Comparison of ENCODE assay signal across 11 mouse cellular contexts in the genomic region with DNA sequence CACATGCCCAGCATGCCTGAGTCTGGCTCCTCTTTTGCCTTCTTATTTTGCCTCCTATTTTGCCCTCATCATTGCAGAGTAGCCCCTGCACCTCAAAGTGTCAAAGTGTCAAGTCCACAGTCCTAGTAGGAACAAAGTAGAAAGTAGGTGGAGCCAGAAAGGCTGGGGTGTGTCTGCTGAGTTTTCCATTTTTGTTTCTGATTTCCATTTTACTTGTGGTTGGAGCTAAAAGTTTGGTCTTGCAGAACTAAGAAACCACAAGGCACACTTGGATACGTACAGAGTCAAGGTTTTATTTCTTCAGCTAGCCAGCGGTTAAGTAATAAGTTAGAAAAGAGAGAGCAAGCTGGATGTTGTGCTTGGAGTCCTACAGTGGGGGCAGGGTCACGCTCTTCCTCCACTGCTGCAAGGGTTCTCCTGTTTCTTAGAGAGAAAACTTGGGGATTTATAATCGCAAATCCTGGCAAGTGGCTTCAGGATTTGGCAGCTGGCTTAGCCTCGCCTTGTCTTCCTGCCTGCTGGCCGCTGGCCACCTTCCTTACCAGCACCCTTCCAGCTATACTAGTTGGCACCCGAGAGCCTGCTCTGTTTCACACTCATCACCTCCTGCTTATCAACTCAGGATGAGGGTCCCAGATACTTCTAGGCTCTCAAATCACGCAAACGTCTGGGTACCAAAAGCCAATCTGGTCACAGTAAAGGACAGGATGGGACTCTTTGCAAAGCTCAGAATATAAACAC. TPM values are rescaled to one million over a fixed set of nuclear protein-coding genes. Genes with fewer than 3 reads are reported as not detected.
DNase-seq lines count a peak whose midpoint lies in the region; ATAC-seq lines count a peak whose summit lies in the region.
"Had no signal": no experiment of that assay in that cellular context is flagged by ENCODE, and none has a peak within 500 bp of the region (broad histone marks: within the 10 kb centered on the region; RNA-seq: fewer than 3 reads in every experiment).

No protein-coding gene starts in this region.

- H3K36me3 ChIP-seq in embryonic facial prominence, embryonic 15.5 days, result no peaks in the 10 kb centered on the region
- H3K36me3 ChIP-seq in embryonic facial prominence, embryonic 10.5 days (replicated peaks), result no peaks in the 10 kb centered on the region; the same call in 1 of the 2 replicates
- 0 out of 2 replicates have a peak, but pooled peaks cover 3% of the 10 kb centered on the region for H3K36me3 ChIP-seq in midbrain, embryonic 12.5 days
- H3K36me3 ChIP-seq in midbrain, embryonic 11.5 days (ENCODE audit: control insufficient read depth, insufficient read depth, low read length), result no peaks in the 10 kb centered on the region
- H3K36me3 ChIP-seq: stomach, embryonic 15.5 days had no signal

- H3K27ac ChIP-seq in embryonic facial prominence, embryonic 15.5 days (replicated peaks), result 0 out of 2 replicates have a peak overlapping the region, but pooled peaks have one; percentile 35
- no peak overlapping the region for H3K27ac ChIP-seq in embryonic facial prominence, embryonic 10.5 days (replicated peaks)
- H3K27ac ChIP-seq in midbrain, embryonic 12.5 days (replicated peaks), result no peak overlapping the region
- no peak overlapping the region for H3K27ac ChIP-seq in midbrain, embryonic 11.5 days (ENCODE audit: low read depth, low read length)
- H3K27ac ChIP-seq: embryonic facial prominence, embryonic 13.5 days; kidney, postnatal 0 days; stomach, embryonic 15.5 days had no signal

- intact Hi-C loops in heart, postnatal 25 days (cut with DNase I), result loop anchor here (5.0 kb wide), 1 partner anchor 178 kb away; no protein-coding TSS in a partner anchor

- peaks cover 24% of the 10 kb centered on the region for H3K27me3 ChIP-seq in embryonic facial prominence, embryonic 15.5 days
- H3K27me3 ChIP-seq in embryonic facial prominence, embryonic 10.5 days (replicated peaks; ENCODE audit: low read depth, poor library complexity, severe bottlenecking), result peaks cover 35% of the 10 kb centered on the region
- H3K27me3 ChIP-seq in midbrain, embryonic 12.5 days, result peaks cover 34% of the 10 kb centered on the region
- H3K27me3 ChIP-seq in midbrain, embryonic 11.5 days (ENCODE audit: control insufficient read depth, insufficient read depth, low read length), result peaks cover 16% of the 10 kb centered on the region

- no peak overlapping the region for H3K4me2 ChIP-seq in embryonic facial prominence, embryonic 15.5 days (replicated peaks)
- no peak overlapping the region for H3K4me2 ChIP-seq in midbrain, embryonic 12.5 days (replicated peaks)
- no peak overlapping the region for H3K4me2 ChIP-seq in midbrain, embryonic 11.5 days
- H3K4me2 ChIP-seq: embryonic facial prominence, embryonic 13.5 days; stomach, embryonic 15.5 days had no signal

- no peaks in the 10 kb centered on the region for H3K9me3 ChIP-seq in embryonic facial prominence, embryonic 15.5 days (replicated peaks)
- no peaks in the 10 kb centered on the region for H3K9me3 ChIP-seq in embryonic facial prominence, embryonic 10.5 days
- no peaks in the 10 kb centered on the region for H3K9me3 ChIP-seq in midbrain, embryonic 12.5 days
- H3K9me3 ChIP-seq in midbrain, embryonic 11.5 days (ENCODE audit: control insufficient read depth, low read length), result no peaks in the 10 kb centered on the region
- H3K9me3 ChIP-seq: embryonic facial prominence, embryonic 13.5 days; stomach, embryonic 15.5 days had no signal

- WGBS in embryonic facial prominence, embryonic 15.5 days, result 61% methylated on average over 9 of the region's 9 CpGs
- 75% methylated on average over 9 of the region's 9 CpGs for WGBS in embryonic facial prominence, embryonic 10.5 days
- WGBS in midbrain, embryonic 12.5 days, result 78% methylated on average over 9 of the region's 9 CpGs
- 77% methylated on average over 9 of the region's 9 CpGs for WGBS in midbrain, embryonic 11.5 days

- peak; percentile 20; the same call in 1 of the 2 replicates for ATAC-seq in embryonic facial prominence, embryonic 15.5 days (ENCODE audit: insufficient number of reproducible peaks, low FRiP score, low TSS enrichment, low read depth)
- no peak for ATAC-seq in midbrain, embryonic 12.5 days (ENCODE audit: low FRiP score, low read depth)
- no peak for ATAC-seq in midbrain, embryonic 11.5 days (ENCODE audit: low FRiP score)

- no peak for DNase-seq in embryonic facial prominence, embryonic 10.5 days (ENCODE audit: low spot score)
- no peak for DNase-seq in midbrain, embryonic 11.5 days (ENCODE audit: low spot score, missing footprints)
- peak; percentile 76 for DNase-seq in cerebellum, postnatal 14 days
- peak; percentile 23 for DNase-seq in heart, postnatal 25 days (ENCODE audit: low spot score)
- DNase-seq in natural killer cell, adult 2 months (ENCODE audit: low spot score in 2 of 2), result no peak
- DNase-seq in thymus, postnatal 4 days, result no peak

- peaks cover 6% of the 10 kb centered on the region; the same call in 1 of the 2 replicates for H3K4me1 ChIP-seq in embryonic facial prominence, embryonic 15.5 days
- H3K4me1 ChIP-seq in embryonic facial prominence, embryonic 10.5 days, result peaks cover 6% of the 10 kb centered on the region
- 0 out of 2 replicates have a peak, but pooled peaks cover 10% of the 10 kb centered on the region for H3K4me1 ChIP-seq in midbrain, embryonic 12.5 days
- H3K4me1 ChIP-seq in midbrain, embryonic 11.5 days (ENCODE audit: control insufficient read depth, insufficient read depth, low read length), result peaks cover 3% of the 10 kb centered on the region; the same call in 1 of the 2 replicates
- H3K4me1 ChIP-seq: stomach, embryonic 15.5 days had no signal

- no peak overlapping the region for H3K4me3 ChIP-seq in embryonic facial prominence, embryonic 15.5 days (replicated peaks)
- no peak overlapping the region for H3K4me3 ChIP-seq in embryonic facial prominence, embryonic 10.5 days
- H3K4me3 ChIP-seq in midbrain, embryonic 12.5 days, result no peak overlapping the region
- H3K4me3 ChIP-seq in midbrain, embryonic 11.5 days (ENCODE audit: low read depth, low read length), result no peak overlapping the region
- H3K4me3 ChIP-seq: embryonic facial prominence, embryonic 13.5 days; stomach, embryonic 15.5 days had no signal

- H3K9ac ChIP-seq in embryonic facial prominence, embryonic 15.5 days, result no peak overlapping the region
- H3K9ac ChIP-seq in midbrain, embryonic 12.5 days (replicated peaks), result 0 out of 2 replicates have a peak overlapping the region, but pooled peaks have one; percentile 7
- H3K9ac ChIP-seq in midbrain, embryonic 11.5 days (ENCODE audit: low read length), result no peak overlapping the region
- H3K9ac ChIP-seq: embryonic facial prominence, embryonic 13.5 days; stomach, embryonic 15.5 days had no signal

RNA-seq across cellular contexts. Expression of a gene that starts 19.6 kb away (rescaled TPM):
- 47.6 and 51.5 TPM in 2 replicates for polyA plus RNA-seq in embryonic facial prominence, embryonic 15.5 days (2015; fragmentation: Nextera tagmentation; extraction: Ambion mirVana)
- 55.5 and 67.7 TPM in 2 replicates for polyA plus RNA-seq in embryonic facial prominence, embryonic 10.5 days (2016; fragmentation: Nextera tagmentation; extraction: Ambion mirVana)
- polyA plus RNA-seq in midbrain, embryonic 12.5 days (2016; fragmentation: Nextera tagmentation; extraction: Ambion mirVana), result 123 and 128 TPM in 2 replicates
- polyA plus RNA-seq in midbrain, embryonic 11.5 days (2014; fragmentation: Nextera tagmentation; extraction: Ambion mirVana), result 74.7 and 80.7 TPM in 2 replicates
- total RNA-seq in heart, postnatal 25 days (2021), result 1 to 10 TPM; 4.4 to 5.3 TPM

RNA-seq across cellular contexts. Expression of a gene that starts 25.7 kb away (rescaled TPM):
- 0.25 and 0.35 TPM in 2 replicates for polyA plus RNA-seq in embryonic facial prominence, embryonic 15.5 days (2015; fragmentation: Nextera tagmentation; extraction: Ambion mirVana)
- polyA plus RNA-seq in embryonic facial prominence, embryonic 10.5 days (2016; fragmentation: Nextera tagmentation; extraction: Ambion mirVana), result 0.16 and 0.20 TPM in 2 replicates
- 0.48 and 0.55 TPM in 2 replicates for polyA plus RNA-seq in midbrain, embryonic 12.5 days (2016; fragmentation: Nextera tagmentation; extraction: Ambion mirVana)
- 0.27 and 0.34 TPM in 2 replicates for polyA plus RNA-seq in midbrain, embryonic 11.5 days (2014; fragmentation: Nextera tagmentation; extraction: Ambion mirVana)
- under 1 TPM; 0.68 to 0.70 TPM for total RNA-seq in heart, postnatal 25 days (2021)

RNA-seq across cellular contexts. Expression of a gene that starts 35.6 kb away (rescaled TPM):
- 31.1 and 33.9 TPM in 2 replicates for polyA plus RNA-seq in embryonic facial prominence, embryonic 15.5 days (2015; fragmentation: Nextera tagmentation; extraction: Ambion mirVana)
- polyA plus RNA-seq in embryonic facial prominence, embryonic 10.5 days (2016; fragmentation: Nextera tagmentation; extraction: Ambion mirVana), result 25.8 and 26.7 TPM in 2 replicates
- 31.5 and 32.3 TPM in 2 replicates for polyA plus RNA-seq in midbrain, embryonic 12.5 days (2016; fragmentation: Nextera tagmentation; extraction: Ambion mirVana)
- polyA plus RNA-seq in midbrain, embryonic 11.5 days (2014; fragmentation: Nextera tagmentation; extraction: Ambion mirVana), result 16.2 and 18.2 TPM in 2 replicates
- total RNA-seq in heart, postnatal 25 days (2021), result 10 to 100 TPM; 22.9 to 24.3 TPM

RNA-seq across cellular contexts. Expression of a gene that starts 57.0 kb away (rescaled TPM):
- polyA plus RNA-seq in embryonic facial prominence, embryonic 15.5 days (2015; fragmentation: Nextera tagmentation; extraction: Ambion mirVana), result 244 and 245 TPM in 2 replicates
- polyA plus RNA-seq in embryonic facial prominence, embryonic 10.5 days (2016; fragmentation: Nextera tagmentation; extraction: Ambion mirVana), result 200 and 202 TPM in 2 replicates
- polyA plus RNA-seq in midbrain, embryonic 12.5 days (2016; fragmentation: Nextera tagmentation; extraction: Ambion mirVana), result 167 and 196 TPM in 2 replicates
- polyA plus RNA-seq in midbrain, embryonic 11.5 days (2014; fragmentation: Nextera tagmentation; extraction: Ambion mirVana), result 162 and 165 TPM in 2 replicates
- 10 to 100 TPM; 82.8 to 83.3 TPM for total RNA-seq in heart, postnatal 25 days (2021)

Comparison
In these comparisons a context has a peak if more than half of its experiments do, and no peak if none do; other contexts are left out.
1. DNase-seq: peak in cerebellum, postnatal 14 days (2 of 2) and heart, postnatal 25 days (single experiment); none in embryonic facial prominence, embryonic 10.5 days (single experiment), midbrain, embryonic 11.5 days (single experiment), natural killer cell, adult 2 months (0 of 2) and thymus, postnatal 4 days (single experiment).